Mouse (Mus musculus) brain, embryonic 14.5 days (tissue): ENCODE data around the gene Clec16a.

Experiments used
- CTCF ChIP-seq: fragments of 200-500 bp; IDR thresholded peaks from 2 replicates; pipeline ENCODE4 v1.5.1; 2012; ENCODE audit warnings: inconsistent platforms, mild to moderate bottlenecking, moderate library complexity, borderline replicate concordance; ENCODE audit not compliant: insufficient read depth, insufficient read length; ENCODE audit errors: extremely low read depth
- POLR2A ChIP-seq: fragments of 200-500 bp; IDR thresholded peaks from 2 replicates; pipeline ENCODE4 v1.6.1; 2012; ENCODE audit warnings: mild to moderate bottlenecking, inconsistent platforms, borderline replicate concordance; ENCODE audit not compliant: poor library complexity, insufficient read depth, insufficient read length, severe bottlenecking; ENCODE audit errors: extremely low read depth

DNA sequence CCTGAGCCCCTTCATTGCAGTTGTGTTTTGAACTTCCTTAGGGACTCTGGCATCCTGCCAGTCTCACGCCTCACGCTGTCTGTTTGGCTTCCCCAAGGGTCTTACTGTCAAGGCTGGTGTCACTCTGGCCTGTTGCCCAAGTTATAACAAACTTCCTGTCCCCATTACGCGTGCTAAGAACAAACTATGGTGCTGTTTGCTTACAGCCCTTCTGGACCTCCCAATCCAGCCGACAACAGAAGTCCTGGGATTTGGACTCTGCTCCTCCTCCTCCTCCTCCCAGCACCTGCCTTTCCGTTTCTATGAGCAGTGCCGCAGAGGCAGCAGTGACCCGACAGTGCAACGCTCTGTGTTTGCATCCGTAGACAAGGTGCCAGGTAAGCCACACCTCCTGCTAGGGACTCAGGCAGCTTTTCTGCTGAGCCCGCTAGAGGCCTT is 149.3 kb downstream of the Clec16a start:
- TF ChIP-seq CTCF (no peak), POLR2A (no peak)
